Mouse (Mus musculus) heart, embryonic 12.5 days (tissue): ENCODE data around the gene Fabp2. TPM values are rescaled to one million over a fixed set of nuclear protein-coding genes. Genes with fewer than 3 reads are reported as not detected.

Source experiments
- polyA plus RNA-seq: library from polyadenylated mRNA; unstranded; fragments of >200 nt; fragmentation: Nextera tagmentation; extraction: Ambion mirVana; gene quantifications from 2 replicates; pipeline ENCODE4 v1.2.1, GENCODE M21; 2016

Gene Fabp2
- polyA plus RNA-seq, 1 experiment from 2014 or later: not detected

Other genes starting within 250 kb of the Fabp2 start
- 2.4 and 2.5 TPM in 2 replicates for gene Pde5a, start 166.1 kb upstream of the Fabp2 start, polyA plus RNA-seq
- not detected in 2 replicates for gene Gm10959, start 24.3 kb downstream of the Fabp2 start, polyA plus RNA-seq
- 138 TPM in 2 replicates for gene 1810037I17Rik, start 29.1 kb downstream of the Fabp2 start, polyA plus RNA-seq
- gene Usp53, start 89.4 kb downstream of the Fabp2 start, polyA plus RNA-seq: 7.9 and 8.8 TPM in 2 replicates
- 154 and 163 TPM in 2 replicates for gene Myoz2, start 139.9 kb downstream of the Fabp2 start, polyA plus RNA-seq